Mouse (Mus musculus): ENCODE results near the gene Metrn. TPM values are rescaled to one million over a fixed set of nuclear protein-coding genes. Genes with fewer than 3 reads are reported as not detected.
"Not testable (repeated sequence)": the region's sequence is repeated elsewhere in the genome, so short reads cannot be mapped to it uniquely, and the experiment has no call there.

The Metrn gene
- polyA plus RNA-seq, 1 experiment from 2014 or later, result 10.3 TPM

GRCm38 (mm10) chr17:25817662-25818061 lies 20.7 kb upstream of the Metrn start:
- Histone ChIP-seq H3K27ac (replicated peaks; ENCODE audit: low read depth, low read length) (no peak overlapping the region), H3K4me1 (ENCODE audit: control insufficient read depth, insufficient read depth, low read length) (peaks cover 3% of the 10 kb centered on the region; the same call in 1 of the 2 replicates), H3K9ac (ENCODE audit: low read depth, low read length) (no peak overlapping the region), H3K4me2 (ENCODE audit: low read depth, low read length) (no peak overlapping the region), H3K36me3 (ENCODE audit: control insufficient read depth, insufficient read depth, low read length) (no peaks in the 10 kb centered on the region), H3K27me3 (replicated peaks; ENCODE audit: control insufficient read depth, insufficient read depth, low read length) (peaks cover 37% of the 10 kb centered on the region), H3K4me3 (ENCODE audit: low read depth, low read length) (no peak overlapping the region), H3K9me3 (ENCODE audit: control insufficient read depth, low read length) (no peaks in the 10 kb centered on the region)
- no peak for ATAC-seq (ENCODE audit: low read depth)
- WGBS, result 81% methylated on average over 11 of the region's 11 CpGs
- DNase-seq (ENCODE audit: low spot score), result no peak

GRCm38 (mm10) chr17:25813471-25813870 lies 16.5 kb upstream of the Metrn start:
- peaks cover 34% of the 10 kb centered on the region for H3K27me3 ChIP-seq (replicated peaks; ENCODE audit: control insufficient read depth, insufficient read depth, low read length)
- 2% methylated on average over 20 of the region's 20 CpGs for WGBS
- no peak overlapping the region for H3K27ac ChIP-seq (replicated peaks; ENCODE audit: low read depth, low read length)
- peak; percentile 31; the same call in 1 of the 2 replicates for ATAC-seq (ENCODE audit: low read depth)
- peaks cover 8% of the 10 kb centered on the region; the same call in 1 of the 2 replicates for H3K4me1 ChIP-seq (ENCODE audit: control insufficient read depth, insufficient read depth, low read length)
- H3K9ac ChIP-seq (ENCODE audit: low read depth, low read length), result no peak overlapping the region
- H3K36me3 ChIP-seq (ENCODE audit: control insufficient read depth, insufficient read depth, low read length), result no peaks in the 10 kb centered on the region
- H3K9me3 ChIP-seq (ENCODE audit: control insufficient read depth, low read length), result no peaks in the 10 kb centered on the region
- no peak overlapping the region for H3K4me3 ChIP-seq (ENCODE audit: low read depth, low read length)
- H3K4me2 ChIP-seq (ENCODE audit: low read depth, low read length), result 0 out of 2 replicates have a peak overlapping the region, but pooled peaks have one; percentile 26
- peak; percentile 88 for DNase-seq (ENCODE audit: low spot score)

GRCm38 (mm10) chr17:25810890-25811289 lies 14.0 kb upstream of the Metrn start:
- Histone ChIP-seq H3K27me3 (replicated peaks; ENCODE audit: control insufficient read depth, insufficient read depth, low read length) (peaks cover 32% of the 10 kb centered on the region), H3K4me1 (ENCODE audit: control insufficient read depth, insufficient read depth, low read length) (peaks cover 8% of the 10 kb centered on the region; the same call in 1 of the 2 replicates), H3K4me2 (ENCODE audit: low read depth, low read length) (no peak overlapping the region), H3K27ac (replicated peaks; ENCODE audit: low read depth, low read length) (no peak overlapping the region), H3K9me3 (ENCODE audit: control insufficient read depth, low read length) (no peaks in the 10 kb centered on the region), H3K4me3 (ENCODE audit: low read depth, low read length) (no peak overlapping the region), H3K36me3 (ENCODE audit: control insufficient read depth, insufficient read depth, low read length) (no peaks in the 10 kb centered on the region), H3K9ac (ENCODE audit: low read depth, low read length) (no peak overlapping the region)
- 74% methylated on average over 4 of the region's 4 CpGs for WGBS
- no peak for DNase-seq (ENCODE audit: low spot score)
- ATAC-seq (ENCODE audit: low read depth), result no peak

- Histone ChIP-seq H3K9ac (ENCODE audit: low read depth, low read length) (peak overlapping the region; percentile 73), H3K27ac (replicated peaks; ENCODE audit: low read depth, low read length) (peak overlapping the region; percentile 44; the same call in 1 of the 2 replicates), H3K27me3 (replicated peaks; ENCODE audit: control insufficient read depth, insufficient read depth, low read length) (peaks cover 32% of the 10 kb centered on the region), H3K36me3 (ENCODE audit: control insufficient read depth, insufficient read depth, low read length) (no peaks in the 10 kb centered on the region), H3K9me3 (ENCODE audit: control insufficient read depth, low read length) (no peaks in the 10 kb centered on the region), H3K4me3 (ENCODE audit: low read depth, low read length) (peak overlapping the region; percentile 69), H3K4me1 (ENCODE audit: control insufficient read depth, insufficient read depth, low read length) (peaks cover 8% of the 10 kb centered on the region; the same call in 1 of the 2 replicates), H3K4me2 (ENCODE audit: low read depth, low read length) (peak overlapping the region; percentile 93)
- DNase-seq (ENCODE audit: low spot score) (peak; percentile 11), ATAC-seq (ENCODE audit: low read depth) (peak; percentile 14; the same call in 1 of the 2 replicates)
- WGBS, result 14% methylated on average over 16 of the region's 25 CpGs
Measured at GRCm38 (mm10) chr17:25809606-25810340, 12.8 kb upstream of the Metrn start.

- Histone ChIP-seq H3K9ac (ENCODE audit: low read depth, low read length) (peak within 1 kb of the TSS; percentile 73), H3K4me3 (ENCODE audit: low read depth, low read length) (peak within 1 kb of the TSS; percentile 69), H3K9me3 (ENCODE audit: control insufficient read depth, low read length) (no peaks in the 10 kb centered on the region), H3K27me3 (replicated peaks; ENCODE audit: control insufficient read depth, insufficient read depth, low read length) (peaks cover 32% of the 10 kb centered on the region), H3K4me1 (ENCODE audit: control insufficient read depth, insufficient read depth, low read length) (peaks cover 8% of the 10 kb centered on the region; the same call in 1 of the 2 replicates), H3K27ac (replicated peaks; ENCODE audit: low read depth, low read length) (peak within 1 kb of the TSS; percentile 44; the same call in 1 of the 2 replicates), H3K4me2 (ENCODE audit: low read depth, low read length) (peak within 1 kb of the TSS; percentile 93), H3K36me3 (ENCODE audit: control insufficient read depth, insufficient read depth, low read length) (no peaks in the 10 kb centered on the region)
- WGBS, result 0% methylated on average over 15 of the region's 100 CpGs
- ATAC-seq (ENCODE audit: low read depth), result peak; percentile 85
- DNase-seq (ENCODE audit: low spot score), result peak; percentile 93
Measured at GRCm38 (mm10) chr17:25808789-25809605, 12.1 kb upstream of the Metrn start, which contains the start of gene Fbxl16. Gene Fbxl16 (plus strand): TSS chr17:25809085.

- Histone ChIP-seq H3K27me3 (replicated peaks; ENCODE audit: control insufficient read depth, insufficient read depth, low read length) (peaks cover 32% of the 10 kb centered on the region), H3K4me1 (ENCODE audit: control insufficient read depth, insufficient read depth, low read length) (0 out of 2 replicates have a peak, but pooled peaks cover 5% of the 10 kb centered on the region), H3K9me3 (ENCODE audit: control insufficient read depth, low read length) (no peaks in the 10 kb centered on the region), H3K36me3 (ENCODE audit: control insufficient read depth, insufficient read depth, low read length) (no peaks in the 10 kb centered on the region), H3K9ac (ENCODE audit: low read depth, low read length) (peak overlapping the region; percentile 73; the same call in 1 of the 2 replicates), H3K4me2 (ENCODE audit: low read depth, low read length) (peak overlapping the region; percentile 93), H3K27ac (replicated peaks; ENCODE audit: low read depth, low read length) (no peak overlapping the region), H3K4me3 (ENCODE audit: low read depth, low read length) (peak overlapping the region; percentile 69)
- ATAC-seq (ENCODE audit: low read depth) (no peak), DNase-seq (ENCODE audit: low spot score) (no peak)
- 40% methylated on average over 5 of the region's 5 CpGs for WGBS
Measured at GRCm38 (mm10) chr17:25808028-25808427, 11.1 kb upstream of the Metrn start.

- H3K4me1 ChIP-seq (ENCODE audit: control insufficient read depth, insufficient read depth, low read length); ATAC-seq (ENCODE audit: low read depth); H3K27ac ChIP-seq (replicated peaks; ENCODE audit: low read depth, low read length); H3K36me3 ChIP-seq (ENCODE audit: control insufficient read depth, insufficient read depth, low read length); H3K4me2 ChIP-seq (ENCODE audit: low read depth, low read length); DNase-seq (ENCODE audit: low spot score); H3K9me3 ChIP-seq (ENCODE audit: control insufficient read depth, low read length); H3K9ac ChIP-seq (ENCODE audit: low read depth, low read length); H3K4me3 ChIP-seq (ENCODE audit: low read depth, low read length): not testable (repeated sequence)
- H3K27me3 ChIP-seq (replicated peaks; ENCODE audit: control insufficient read depth, insufficient read depth, low read length), result peaks cover 32% of the 10 kb centered on the region
- WGBS, result 53% methylated on average over 2 of the region's 2 CpGs
Measured at GRCm38 (mm10) chr17:25807452-25807851, 10.5 kb upstream of the Metrn start.

- no peak for ATAC-seq (ENCODE audit: low read depth)
- Histone ChIP-seq H3K36me3 (ENCODE audit: control insufficient read depth, insufficient read depth, low read length) (no peaks in the 10 kb centered on the region), H3K27me3 (replicated peaks; ENCODE audit: control insufficient read depth, insufficient read depth, low read length) (peaks cover 32% of the 10 kb centered on the region), H3K4me3 (ENCODE audit: low read depth, low read length) (no peak overlapping the region), H3K4me1 (ENCODE audit: control insufficient read depth, insufficient read depth, low read length) (0 out of 2 replicates have a peak, but pooled peaks cover 5% of the 10 kb centered on the region), H3K4me2 (ENCODE audit: low read depth, low read length) (no peak overlapping the region), H3K9ac (ENCODE audit: low read depth, low read length) (no peak overlapping the region), H3K27ac (replicated peaks; ENCODE audit: low read depth, low read length) (no peak overlapping the region), H3K9me3 (ENCODE audit: control insufficient read depth, low read length) (no peaks in the 10 kb centered on the region)
- 75% methylated on average over 4 of the region's 4 CpGs for WGBS
- DNase-seq (ENCODE audit: low spot score), result no peak
Measured at GRCm38 (mm10) chr17:25806507-25806906, 9.6 kb upstream of the Metrn start.

Measured in embryonic facial prominence, embryonic 14.5 days (tissue).